Comparison of ENCODE assay signal across 12 mouse cellular contexts in genomic region chr3:143949656-143950055, GRCm38 (mm10).
A peak's percentile ranks its signal among the peaks of the same experiment; 100 is the strongest.
DNase-seq lines count a peak whose midpoint lies in the region; ATAC-seq and TF ChIP-seq lines count a peak whose summit lies in the region.
"Had no signal": no experiment of that assay in that cellular context is flagged by ENCODE, and none has a peak within 500 bp of the region (broad histone marks: within the 10 kb centered on the region; RNA-seq: fewer than 3 reads in every experiment).

No protein-coding gene starts in this region.

- no peak overlapping the region for H3K4me3 ChIP-seq in heart, embryonic 16.5 days (ENCODE audit: low read length)
- no peak overlapping the region for H3K4me3 ChIP-seq in neural tube, embryonic 11.5 days (ENCODE audit: low read depth, low read length)
- no peak overlapping the region for H3K4me3 ChIP-seq in neural tube, embryonic 15.5 days (replicated peaks)
- no peak overlapping the region for H3K4me3 ChIP-seq in embryonic facial prominence, embryonic 11.5 days (ENCODE audit: low read depth, low read length)
- H3K4me3 ChIP-seq in midbrain, postnatal 0 days (ENCODE audit: low read depth, low read length), result no peak overlapping the region
- H3K4me3 ChIP-seq: left cerebral cortex, adult 2 months had no signal

- ATAC-seq in heart, embryonic 16.5 days (replicated peaks; ENCODE audit: extremely low read depth, insufficient read depth, low FRiP score), result 0 out of 2 replicates have a peak, but pooled peaks have one; percentile 18
- ATAC-seq in neural tube, embryonic 11.5 days (ENCODE audit: insufficient read depth, low FRiP score, low TSS enrichment), result peak; percentile 53
- no peak for ATAC-seq in neural tube, embryonic 15.5 days (ENCODE audit: low FRiP score)
- ATAC-seq in embryonic facial prominence, embryonic 11.5 days (replicated peaks; ENCODE audit: insufficient number of reproducible peaks, low FRiP score, low TSS enrichment, low read depth), result peak; percentile 52; the same call in 1 of the 2 replicates
- no peak for ATAC-seq in midbrain, postnatal 0 days (ENCODE audit: low FRiP score)

- intact Hi-C loops in heart, postnatal 36 days (cut with DNase I), result no loop called here

- no peak overlapping the region for H3K27ac ChIP-seq in heart, embryonic 16.5 days (ENCODE audit: low read length)
- no peak overlapping the region for H3K27ac ChIP-seq in neural tube, embryonic 11.5 days (ENCODE audit: low read depth, low read length)
- no peak overlapping the region for H3K27ac ChIP-seq in neural tube, embryonic 15.5 days (replicated peaks)
- no peak overlapping the region for H3K27ac ChIP-seq in embryonic facial prominence, embryonic 11.5 days (replicated peaks; ENCODE audit: low read depth, low read length)
- no peak overlapping the region for H3K27ac ChIP-seq in midbrain, postnatal 0 days (ENCODE audit: low read depth, low read length)
- H3K27ac ChIP-seq: left cerebral cortex, adult 2 months had no signal

- no peak overlapping the region for H3K9ac ChIP-seq in heart, embryonic 16.5 days (ENCODE audit: low read length)
- no peak overlapping the region for H3K9ac ChIP-seq in neural tube, embryonic 11.5 days (ENCODE audit: low read length)
- H3K9ac ChIP-seq in neural tube, embryonic 15.5 days (replicated peaks), result no peak overlapping the region
- no peak overlapping the region for H3K9ac ChIP-seq in embryonic facial prominence, embryonic 11.5 days (replicated peaks; ENCODE audit: low read length)
- no peak overlapping the region for H3K9ac ChIP-seq in midbrain, postnatal 0 days (replicated peaks; ENCODE audit: low read length, poor library complexity, severe bottlenecking)

- no peaks in the 10 kb centered on the region for H3K27me3 ChIP-seq in heart, embryonic 16.5 days (ENCODE audit: control insufficient read depth, insufficient read depth, low read length)
- no peaks in the 10 kb centered on the region for H3K27me3 ChIP-seq in neural tube, embryonic 11.5 days (ENCODE audit: control insufficient read depth, insufficient read depth, low read length)
- H3K27me3 ChIP-seq in neural tube, embryonic 15.5 days (replicated peaks), result peaks cover 3% of the 10 kb centered on the region
- H3K27me3 ChIP-seq in embryonic facial prominence, embryonic 11.5 days (ENCODE audit: control insufficient read depth, insufficient read depth, low read length), result no peaks in the 10 kb centered on the region
- no peaks in the 10 kb centered on the region for H3K27me3 ChIP-seq in midbrain, postnatal 0 days (ENCODE audit: insufficient read depth, low read length)

- H3K4me2 ChIP-seq in heart, embryonic 16.5 days (ENCODE audit: low read depth, low read length), result no peak overlapping the region
- H3K4me2 ChIP-seq in neural tube, embryonic 11.5 days (ENCODE audit: low read depth), result no peak overlapping the region
- no peak overlapping the region for H3K4me2 ChIP-seq in neural tube, embryonic 15.5 days
- no peak overlapping the region for H3K4me2 ChIP-seq in embryonic facial prominence, embryonic 11.5 days (ENCODE audit: low read depth, low read length)
- no peak overlapping the region for H3K4me2 ChIP-seq in midbrain, postnatal 0 days (ENCODE audit: low read depth, low read length, poor library complexity, severe bottlenecking)

- H3K36me3 ChIP-seq in heart, embryonic 16.5 days (ENCODE audit: control insufficient read depth, insufficient read depth), result no peaks in the 10 kb centered on the region
- H3K36me3 ChIP-seq in neural tube, embryonic 11.5 days (ENCODE audit: control insufficient read depth, insufficient read depth, low read length), result no peaks in the 10 kb centered on the region
- H3K36me3 ChIP-seq in neural tube, embryonic 15.5 days, result no peaks in the 10 kb centered on the region
- no peaks in the 10 kb centered on the region for H3K36me3 ChIP-seq in embryonic facial prominence, embryonic 11.5 days (replicated peaks; ENCODE audit: control insufficient read depth, insufficient read depth, low read depth, low read length)
- no peaks in the 10 kb centered on the region for H3K36me3 ChIP-seq in midbrain, postnatal 0 days (ENCODE audit: insufficient read depth, low read length)

- H3K9me3 ChIP-seq in heart, embryonic 16.5 days (replicated peaks; ENCODE audit: control insufficient read depth, low read length), result no peaks in the 10 kb centered on the region
- H3K9me3 ChIP-seq in neural tube, embryonic 11.5 days (ENCODE audit: control insufficient read depth, low read length), result no peaks in the 10 kb centered on the region
- H3K9me3 ChIP-seq in neural tube, embryonic 15.5 days (replicated peaks), result no peaks in the 10 kb centered on the region
- H3K9me3 ChIP-seq in embryonic facial prominence, embryonic 11.5 days (replicated peaks; ENCODE audit: control insufficient read depth, low read length), result no peaks in the 10 kb centered on the region
- no peaks in the 10 kb centered on the region for H3K9me3 ChIP-seq in midbrain, postnatal 0 days (ENCODE audit: low read length)

- no peaks in the 10 kb centered on the region for H3K4me1 ChIP-seq in heart, embryonic 16.5 days (ENCODE audit: control insufficient read depth, insufficient read depth, low read length)
- no peaks in the 10 kb centered on the region for H3K4me1 ChIP-seq in neural tube, embryonic 11.5 days (ENCODE audit: control insufficient read depth, insufficient read depth, low read length)
- peaks cover 11% of the 10 kb centered on the region for H3K4me1 ChIP-seq in neural tube, embryonic 15.5 days
- H3K4me1 ChIP-seq in embryonic facial prominence, embryonic 11.5 days (ENCODE audit: control insufficient read depth, insufficient read depth, low read length), result no peaks in the 10 kb centered on the region
- no peaks in the 10 kb centered on the region for H3K4me1 ChIP-seq in midbrain, postnatal 0 days (ENCODE audit: insufficient read depth, low read length)

- 42% methylated on average over 8 of the region's 8 CpGs for WGBS in heart, embryonic 16.5 days
- 30% methylated on average over 8 of the region's 8 CpGs for WGBS in neural tube, embryonic 11.5 days
- WGBS in neural tube, embryonic 15.5 days, result 11% methylated on average over 8 of the region's 8 CpGs
- 21% methylated on average over 8 of the region's 8 CpGs for WGBS in embryonic facial prominence, embryonic 11.5 days
- WGBS in midbrain, postnatal 0 days, result 36% methylated on average over 8 of the region's 8 CpGs

- DNase-seq in heart, postnatal 36 days, result no peak
- DNase-seq in neural tube, embryonic 11.5 days (ENCODE audit: low spot score), result peak; percentile 14
- peak; percentile 35 for DNase-seq in embryonic facial prominence, embryonic 11.5 days (ENCODE audit: low spot score)
- peak; percentile 54 for DNase-seq in midbrain, postnatal 0 days (ENCODE audit: low spot score)
- DNase-seq in heart, adult 9 months (ENCODE audit: low spot score in 2 of 2), result no peak
- DNase-seq in ovary, adult 18-20 months (ENCODE audit: low spot score), result no peak
- DNase-seq: heart, postnatal 4 days; kidney, postnatal 36 days; right cerebral cortex, postnatal 4 days had no signal

- TF ChIP-seq CTCF in midbrain, postnatal 0 days (IDR thresholded peaks at IDR 0.05), result no peak

Comparison
In these comparisons a context has a peak if more than half of its experiments do, and no peak if none do; other contexts are left out.
1. ATAC-seq: peak in heart, embryonic 16.5 days (single experiment), neural tube, embryonic 11.5 days (single experiment) and embryonic facial prominence, embryonic 11.5 days (single experiment); none in neural tube, embryonic 15.5 days (single experiment) and midbrain, postnatal 0 days (single experiment).
2. DNase-seq: peak in neural tube, embryonic 11.5 days (single experiment), embryonic facial prominence, embryonic 11.5 days (single experiment) and midbrain, postnatal 0 days (single experiment); none in heart, postnatal 36 days (0 of 2), heart, adult 9 months (0 of 2) and ovary, adult 18-20 months (single experiment).